Comparison of ENCODE assay signal across 10 mouse cellular contexts in the genomic region with DNA sequence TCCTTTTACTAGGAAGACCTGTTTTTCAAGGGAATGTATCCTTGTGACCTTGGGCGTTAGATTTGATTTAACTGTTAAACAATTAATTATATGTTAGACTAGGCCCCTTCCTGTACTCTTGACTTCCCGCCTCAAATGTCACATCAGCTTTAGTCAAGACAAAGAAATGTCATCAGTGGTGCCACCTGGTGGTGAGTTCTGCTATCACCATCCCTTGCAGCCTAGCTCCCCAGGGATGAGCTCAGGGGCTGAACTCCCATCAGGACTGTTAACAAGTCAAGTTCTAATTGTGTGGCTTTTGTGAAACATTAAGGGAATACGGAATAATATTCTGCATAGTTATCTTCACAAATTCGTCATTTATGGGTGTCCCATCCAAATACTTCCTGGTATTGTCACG.
DNase-seq lines count a peak whose midpoint lies in the region; ATAC-seq lines count a peak whose summit lies in the region.
"Had no signal": no experiment of that assay in that cellular context is flagged by ENCODE, and none has a peak within 500 bp of the region (broad histone marks: within the 10 kb centered on the region; RNA-seq: fewer than 3 reads in every experiment).

No protein-coding gene starts in this region.

- no peak overlapping the region for H3K4me3 ChIP-seq in heart, embryonic 12.5 days
- H3K4me3 ChIP-seq in forebrain, embryonic 13.5 days: no peak overlapping the region
- H3K4me3 ChIP-seq: embryonic facial prominence, embryonic 12.5 days; liver, embryonic 13.5 days had no signal

- 72% methylated on average over 5 of the region's 5 CpGs for WGBS in heart, embryonic 12.5 days
- WGBS in forebrain, embryonic 13.5 days: 79% methylated on average over 5 of the region's 5 CpGs

- no peaks in the 10 kb centered on the region for H3K36me3 ChIP-seq in heart, embryonic 12.5 days
- H3K36me3 ChIP-seq in forebrain, embryonic 13.5 days (ENCODE audit: poor library complexity, severe bottlenecking): no peaks in the 10 kb centered on the region
- H3K36me3 ChIP-seq: embryonic facial prominence, embryonic 12.5 days; liver, embryonic 13.5 days had no signal

- H3K27ac ChIP-seq in heart, embryonic 12.5 days (ENCODE audit: poor library complexity, severe bottlenecking): no peak overlapping the region
- H3K27ac ChIP-seq in forebrain, embryonic 13.5 days: no peak overlapping the region
- H3K27ac ChIP-seq: embryonic facial prominence, embryonic 12.5 days; liver, embryonic 13.5 days had no signal

- no peak overlapping the region for H3K4me2 ChIP-seq in heart, embryonic 12.5 days
- H3K4me2 ChIP-seq in forebrain, embryonic 13.5 days: no peak overlapping the region
- H3K4me2 ChIP-seq: embryonic facial prominence, embryonic 12.5 days; liver, embryonic 13.5 days had no signal

- H3K9ac ChIP-seq in heart, embryonic 12.5 days: no peak overlapping the region
- H3K9ac ChIP-seq in forebrain, embryonic 13.5 days: no peak overlapping the region
- H3K9ac ChIP-seq: embryonic facial prominence, embryonic 12.5 days; liver, embryonic 13.5 days had no signal

- H3K27me3 ChIP-seq in heart, embryonic 12.5 days (replicated peaks): peaks cover 40% of the 10 kb centered on the region
- H3K27me3 ChIP-seq in forebrain, embryonic 13.5 days: no peaks in the 10 kb centered on the region
- H3K27me3 ChIP-seq: embryonic facial prominence, embryonic 12.5 days; liver, embryonic 13.5 days had no signal

- DNase-seq in heart, adult 18-20 months: peak; percentile 6 to 59
- DNase-seq in right cerebral cortex, postnatal 14 days: peak; percentile 47
- DNase-seq in right cerebral cortex, postnatal 36 days (ENCODE audit: low spot score in 2 of 2): no peak
- peak; percentile 66 for DNase-seq in brain, adult 2 months (ENCODE audit: low read depth, low spot score)
- DNase-seq in kidney, postnatal 10 days: peak; percentile 66
- DNase-seq in retina, postnatal 1 day: peak; percentile 60
- DNase-seq: liver, embryonic 13.5 days had no signal

- 0 out of 2 replicates have a peak, but pooled peaks cover 4% of the 10 kb centered on the region for H3K4me1 ChIP-seq in heart, embryonic 12.5 days (replicated peaks)
- H3K4me1 ChIP-seq in forebrain, embryonic 13.5 days: no peaks in the 10 kb centered on the region
- H3K4me1 ChIP-seq: liver, embryonic 13.5 days had no signal

- no peaks in the 10 kb centered on the region; the same call in 1 of the 2 replicates for H3K9me3 ChIP-seq in heart, embryonic 12.5 days (replicated peaks)
- no peaks in the 10 kb centered on the region for H3K9me3 ChIP-seq in forebrain, embryonic 13.5 days (replicated peaks)
- H3K9me3 ChIP-seq: embryonic facial prominence, embryonic 12.5 days; liver, embryonic 13.5 days had no signal

- ATAC-seq in heart, embryonic 12.5 days (ENCODE audit: insufficient number of reproducible peaks, low FRiP score): no peak
- ATAC-seq in forebrain, embryonic 13.5 days: no peak

Comparison
In these comparisons a context has a peak if more than half of its experiments do, and no peak if none do; other contexts are left out.
1. DNase-seq: peak in heart, adult 18-20 months (2 of 2), right cerebral cortex, postnatal 14 days (single experiment), brain, adult 2 months (single experiment), kidney, postnatal 10 days (single experiment) and retina, postnatal 1 day (single experiment); none in right cerebral cortex, postnatal 36 days (0 of 2).